Mouse (Mus musculus): ENCODE data around the gene Kcnmb4.

GRCm38 (mm10) chr10:116486895-116487747 lies 13.4 kb upstream of the Kcnmb4 start:
- TF ChIP-seq CTCF (IDR thresholded peaks at IDR 0.05; ENCODE audit: low read depth, low read length) (no peak), POLR2A (IDR thresholded peaks at IDR 0.05; ENCODE audit: insufficient read depth, low read length) (no peak)

All from ES-Bruce4 (cell line).